Mouse (Mus musculus) limb, embryonic 11.5 days (tissue): ENCODE data around the gene Atp8a2. TPM values are rescaled to one million over a fixed set of nuclear protein-coding genes. Genes with fewer than 3 reads are reported as not detected.

Experiments used
- ATAC-seq: fragments of 200-750 bp; cut with Nextera tagmentation; 2 replicates; pipeline ENCODE4 v1.8.0; 2017; ENCODE audit warnings: low read depth; ENCODE audit not compliant: insufficient number of reproducible peaks, low FRiP score, low TSS enrichment
- DNase-seq: peaks from one replicate; pipeline ENCODE4 v3.0.0-alpha.2; 2015; ENCODE audit warnings: low spot score
- H3K27ac ChIP-seq: fragments of 300-500 bp; sonication (generic); replicated peaks from 2 replicates; pipeline ENCODE4 v1.5.1; 2014; ENCODE audit warnings: low read depth, mild to moderate bottlenecking, low read length
- H3K27me3 ChIP-seq: fragments of 300-500 bp; sonication (generic); 2 replicates; pipeline ENCODE4 v1.6.1; 2014; ENCODE audit warnings: mild to moderate bottlenecking, low read length, mixed read lengths; ENCODE audit not compliant: control insufficient read depth, insufficient read depth
- H3K36me3 ChIP-seq: fragments of 300-500 bp; sonication (generic); 2 replicates; pipeline ENCODE4 v1.6.1; 2014; ENCODE audit warnings: mild to moderate bottlenecking, low read length, moderate library complexity, mixed read lengths; ENCODE audit not compliant: control insufficient read depth, insufficient read depth
- H3K4me1 ChIP-seq: fragments of 300-500 bp; sonication (generic); 2 replicates; pipeline ENCODE4 v1.6.1; 2014; ENCODE audit warnings: low read length, mixed read lengths; ENCODE audit not compliant: control insufficient read depth, insufficient read depth
- H3K4me2 ChIP-seq: fragments of 300-500 bp; sonication (generic); 2 replicates; pipeline ENCODE4 v1.6.1; 2014; ENCODE audit warnings: low read depth, mild to moderate bottlenecking, moderate library complexity; ENCODE audit not compliant: severe bottlenecking
- H3K4me3 ChIP-seq: fragments of 300-500 bp; sonication (generic); 2 replicates; pipeline ENCODE4 v1.5.1; 2014; ENCODE audit warnings: low read depth, low read length
- H3K9ac ChIP-seq: fragments of 300-500 bp; sonication (generic); 2 replicates; pipeline ENCODE4 v1.6.1; 2014; ENCODE audit warnings: mild to moderate bottlenecking, low read length
- H3K9me3 ChIP-seq: fragments of 300-500 bp; sonication (generic); 2 replicates; pipeline ENCODE4 v1.6.1; 2016; ENCODE audit warnings: low read length; ENCODE audit not compliant: control insufficient read depth
- WGBS: fragments of 180-500 bp; shearing (Covaris S2); extraction: QIAGEN DNeasy Blood & Tissue Kit; methylation state at CpG from one replicate; pipeline ENCODE4 v1.1.7; 2014; 5-methylcytosine and 5-hydroxymethylcytosine counted together
- polyA plus RNA-seq: library from polyadenylated mRNA; unstranded; fragments of >200 nt; fragmentation: Nextera tagmentation; extraction: Ambion mirVana; gene quantifications from 2 replicates; pipeline ENCODE4 v1.2.1, GENCODE M21; 2014

Gene Atp8a2
- polyA plus RNA-seq, 1 experiment from 2014 or later, result 2.7 TPM

DNA sequence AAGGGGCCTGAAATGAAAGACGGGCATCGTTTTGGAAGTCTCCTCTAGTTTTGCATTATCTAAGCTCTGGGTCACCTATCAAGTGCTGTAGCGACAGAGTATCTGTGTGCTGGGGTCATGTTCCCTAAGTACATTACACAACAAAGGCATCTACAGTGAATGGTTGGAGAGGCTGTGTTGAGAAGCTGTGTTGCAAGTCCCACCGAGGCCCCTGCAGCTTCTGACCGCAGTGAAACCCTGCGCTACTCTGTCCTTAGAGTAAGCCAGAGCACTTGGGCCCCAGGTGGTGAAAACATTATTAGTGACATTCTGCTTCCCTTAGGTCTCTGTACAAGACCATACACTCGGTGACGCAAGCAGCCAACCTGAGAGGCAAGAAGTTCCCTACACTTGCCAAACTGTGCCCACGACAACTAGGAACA lies 20.5 kb downstream of the Atp8a2 start:
- peaks cover 20% of the 10 kb centered on the region for H3K27me3 ChIP-seq
- ATAC-seq (peak; percentile 26; the same call in 1 of the 2 replicates), DNase-seq (no peak)
- H3K36me3 ChIP-seq, result no peaks in the 10 kb centered on the region
- no peaks in the 10 kb centered on the region for H3K4me1 ChIP-seq
- peak overlapping the region; percentile 98 for H3K4me2 ChIP-seq
- H3K9me3 ChIP-seq, result no peaks in the 10 kb centered on the region
- H3K27ac ChIP-seq, result no peak overlapping the region
- H3K4me3 ChIP-seq, result peak overlapping the region; percentile 73
- H3K9ac ChIP-seq, result no peak overlapping the region
- 34% methylated on average over 9 of the region's 9 CpGs for WGBS

GRCm38 (mm10) chr14:60172286-60173055 lies 24.5 kb downstream of the Atp8a2 start:
- DNase-seq, result no peak
- no peak for ATAC-seq
- H3K36me3 ChIP-seq, result no peaks in the 10 kb centered on the region
- H3K4me3 ChIP-seq, result no peak overlapping the region
- H3K27me3 ChIP-seq, result peaks cover 9% of the 10 kb centered on the region
- H3K9me3 ChIP-seq, result no peaks in the 10 kb centered on the region
- no peak overlapping the region for H3K4me2 ChIP-seq
- H3K9ac ChIP-seq, result no peak overlapping the region
- no peaks in the 10 kb centered on the region for H3K4me1 ChIP-seq
- WGBS, result 68% methylated on average over 12 of the region's 12 CpGs
- H3K27ac ChIP-seq, result no peak overlapping the region

- no peak overlapping the region for H3K9ac ChIP-seq
- 65% methylated on average over 16 of the region's 16 CpGs for WGBS
- H3K9me3 ChIP-seq, result no peaks in the 10 kb centered on the region
- DNase-seq (no peak), ATAC-seq (no peak)
- no peak overlapping the region for H3K4me3 ChIP-seq
- peaks cover 2% of the 10 kb centered on the region; the same call in 1 of the 2 replicates for H3K27me3 ChIP-seq
- H3K4me2 ChIP-seq, result no peak overlapping the region
- no peaks in the 10 kb centered on the region for H3K36me3 ChIP-seq
- no peak overlapping the region for H3K27ac ChIP-seq
- H3K4me1 ChIP-seq, result no peaks in the 10 kb centered on the region
Measured at GRCm38 (mm10) chr14:60170845-60171610, 26.0 kb downstream of the Atp8a2 start.

- Histone ChIP-seq H3K4me3 (no peak overlapping the region), H3K4me2 (no peak overlapping the region), H3K9me3 (no peaks in the 10 kb centered on the region), H3K4me1 (no peaks in the 10 kb centered on the region), H3K36me3 (no peaks in the 10 kb centered on the region), H3K9ac (no peak overlapping the region), H3K27me3 (no peaks in the 10 kb centered on the region), H3K27ac (no peak overlapping the region)
- no peak for DNase-seq
- ATAC-seq, result no peak
- WGBS, result 90% methylated on average over 3 of the region's 3 CpGs
Measured at GRCm38 (mm10) chr14:60163367-60163766, 33.6 kb downstream of the Atp8a2 start.

DNA sequence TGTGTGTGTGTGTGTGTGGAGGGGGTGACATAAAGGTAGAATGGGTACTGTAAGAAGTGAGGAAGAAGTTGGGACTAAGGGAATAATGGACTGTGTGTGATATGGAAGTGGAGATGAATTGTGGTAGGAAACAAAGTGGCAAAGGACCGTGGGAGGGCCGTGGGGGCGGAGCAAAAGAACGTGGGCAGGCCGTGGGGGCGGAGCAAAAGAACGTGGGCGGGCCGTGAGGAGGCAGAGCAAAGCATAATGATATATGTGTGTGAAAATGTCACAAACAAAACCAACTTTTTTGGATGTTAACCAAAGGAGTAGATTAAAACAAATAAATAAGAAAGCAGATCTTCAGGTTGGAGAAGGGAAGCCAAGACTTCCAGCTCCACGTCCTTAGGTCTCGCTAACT lies 44.6 kb downstream of the Atp8a2 start:
- Histone ChIP-seq H3K4me2 (no peak overlapping the region), H3K9ac (no peak overlapping the region), H3K4me3 (no peak overlapping the region), H3K27ac (no peak overlapping the region), H3K9me3 (no peaks in the 10 kb centered on the region), H3K4me1 (no peaks in the 10 kb centered on the region), H3K36me3 (no peaks in the 10 kb centered on the region), H3K27me3 (no peaks in the 10 kb centered on the region)
- ATAC-seq, result no peak
- 85% methylated on average over 11 of the region's 11 CpGs for WGBS
- DNase-seq, result no peak

DNA sequence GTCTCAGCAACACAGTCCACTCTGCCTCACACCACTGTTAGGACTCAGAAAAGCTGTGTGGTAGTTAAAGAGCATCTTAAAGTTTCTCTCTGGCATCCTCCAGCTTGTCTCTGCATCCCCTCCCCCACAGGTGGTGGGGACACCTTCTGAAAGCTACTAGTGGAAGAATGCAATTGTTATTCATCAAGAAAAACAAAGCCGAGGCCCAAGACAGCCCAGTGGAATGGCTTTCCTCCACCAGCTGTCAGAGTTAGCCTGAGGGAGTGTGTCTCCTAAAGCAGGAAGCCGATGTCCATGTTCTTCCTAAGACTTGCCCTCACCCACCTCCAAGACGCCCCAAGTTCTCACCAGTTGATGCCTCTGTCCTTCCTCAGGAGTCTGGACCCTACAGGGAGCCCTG lies 48.1 kb downstream of the Atp8a2 start:
- Histone ChIP-seq H3K4me1 (no peaks in the 10 kb centered on the region), H3K4me2 (no peak overlapping the region), H3K9me3 (no peaks in the 10 kb centered on the region), H3K27me3 (no peaks in the 10 kb centered on the region), H3K9ac (no peak overlapping the region), H3K4me3 (no peak overlapping the region), H3K27ac (no peak overlapping the region), H3K36me3 (no peaks in the 10 kb centered on the region)
- ATAC-seq (no peak), DNase-seq (no peak)
- 51% methylated on average over 3 of the region's 3 CpGs for WGBS

- no peak overlapping the region for H3K4me3 ChIP-seq
- no peak for ATAC-seq
- H3K4me1 ChIP-seq, result no peaks in the 10 kb centered on the region
- no peak overlapping the region for H3K4me2 ChIP-seq
- whole genome bisulfite sequencing, result 89% methylated on average over 10 of the region's 10 CpGs
- H3K9me3 ChIP-seq, result no peaks in the 10 kb centered on the region
- DNase-seq, result no peak
- no peak overlapping the region for H3K27ac ChIP-seq
- no peak overlapping the region for H3K9ac ChIP-seq
- no peaks in the 10 kb centered on the region for H3K36me3 ChIP-seq
- H3K27me3 ChIP-seq, result no peaks in the 10 kb centered on the region
Measured at GRCm38 (mm10) chr14:60143234-60143633, 53.7 kb downstream of the Atp8a2 start.

- Histone ChIP-seq H3K9me3 (no peaks in the 10 kb centered on the region), H3K9ac (no peak overlapping the region), H3K4me1 (no peaks in the 10 kb centered on the region), H3K4me2 (no peak overlapping the region), H3K36me3 (no peaks in the 10 kb centered on the region), H3K27ac (no peak overlapping the region), H3K27me3 (no peaks in the 10 kb centered on the region), H3K4me3 (no peak overlapping the region)
- DNase-seq, result no peak
- 92% methylated on average over 3 of the region's 4 CpGs for WGBS
- no peak for ATAC-seq
Measured at GRCm38 (mm10) chr14:60138339-60138738, 58.6 kb downstream of the Atp8a2 start.
